Mouse (Mus musculus) right cerebral cortex, postnatal 14 days (tissue): ENCODE measurements at regions not wholly inside any gene's neighbourhood (a gene's known extent, or its start where the extent isn't known, plus 50 kb on each side); places are given as distances from the start of the nearest gene placed in this dataset.

ENCODE experiments used
- DNase-seq: peaks from one replicate; pipeline ENCODE4 v3.0.0; 2022

GRCm38 (mm10) chr4:79530968-79531620 lies 1302.8 kb upstream of the Tyrp1 start:
- peak; percentile 3 for DNase-seq

GRCm38 (mm10) chr4:79531769-79532168 lies 1302.2 kb upstream of the Tyrp1 start:
- no peak for DNase-seq

- peak; percentile 56 for DNase-seq
Measured at GRCm38 (mm10) chr4:79532420-79533066, 1301.4 kb upstream of the Tyrp1 start.

GRCm38 (mm10) chr4:79545461-79545860 lies 1288.5 kb upstream of the Tyrp1 start:
- DNase-seq = no peak
